Mouse (Mus musculus) spleen, postnatal 10 days (tissue): Measurements from ENCODE around the gene Dnajc17.

Source experiments
- DNase-seq, 2 experiments: peaks; one replicate each; pipeline ENCODE4 v3.0.0; 2021 to 2022; ENCODE audit warnings: low spot score in 2 of 2

Gene Dnajc17

DNA sequence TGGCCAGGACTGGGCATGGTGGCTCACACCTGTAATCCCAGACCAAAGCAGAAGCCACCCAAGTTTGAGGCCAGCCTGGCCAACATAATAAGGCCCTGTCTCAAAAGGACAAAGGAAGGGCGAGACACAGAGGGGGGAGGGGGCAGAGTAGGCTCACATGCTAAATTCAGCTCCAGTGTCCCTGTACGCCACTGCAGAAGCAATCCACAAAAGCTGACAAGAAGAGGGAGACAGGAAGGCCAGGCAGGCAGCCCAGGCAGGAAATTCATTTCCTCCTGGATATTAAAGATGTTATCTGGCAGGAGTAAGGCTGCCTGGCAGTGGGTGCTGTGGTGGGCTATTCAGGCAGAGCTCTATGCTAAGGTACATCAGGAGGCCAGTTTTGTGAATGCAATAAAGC is 47.3 kb downstream of the Dnajc17 start:
- no peak for DNase-seq

DNA sequence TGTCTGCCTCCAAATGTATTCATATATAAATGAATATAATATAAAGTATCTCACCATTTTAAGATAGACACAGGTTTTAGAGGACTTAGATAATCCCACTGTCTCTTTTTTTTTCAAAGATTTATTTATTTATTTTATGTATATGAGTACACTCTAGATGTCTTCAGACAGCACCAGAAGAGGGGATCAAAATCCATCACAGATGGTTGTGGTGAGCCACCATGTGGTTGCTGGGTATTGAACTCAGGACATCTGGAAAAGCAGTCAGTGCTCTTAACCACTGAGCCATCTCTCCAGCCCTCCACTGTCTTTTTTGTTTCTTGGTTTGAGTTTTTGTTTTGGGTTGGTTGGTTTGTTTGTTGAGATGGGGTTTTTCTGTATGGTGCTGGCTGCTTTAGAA is 50.8 kb downstream of the Dnajc17 start:
- DNase-seq: no peak

GRCm38 (mm10) chr2:119156681-119157572 is 51.7 kb downstream of the Dnajc17 start, which contains the start of gene Rmdn3:
Rmdn3 (minus strand) TSS chr2:119157034.
- DNase-seq: peak; percentile 94 to 98

- DNase-seq: peak in 1 of 2 experiments; percentile 57
These were observed 52.4 kb downstream of the Dnajc17 start for GRCm38 (mm10) chr2:119156081-119156680.

GRCm38 (mm10) chr2:119155388-119155787 is 53.2 kb downstream of the Dnajc17 start:
- peak; percentile 49 to 73 for DNase-seq

GRCm38 (mm10) chr2:119154683-119155082 is 53.9 kb downstream of the Dnajc17 start:
- no peak for DNase-seq

GRCm38 (mm10) chr2:119152255-119152654 is 56.3 kb downstream of the Dnajc17 start:
- DNase-seq: no peak

GRCm38 (mm10) chr2:119147775-119148174 is 60.8 kb downstream of the Dnajc17 start:
- no peak for DNase-seq

DNA sequence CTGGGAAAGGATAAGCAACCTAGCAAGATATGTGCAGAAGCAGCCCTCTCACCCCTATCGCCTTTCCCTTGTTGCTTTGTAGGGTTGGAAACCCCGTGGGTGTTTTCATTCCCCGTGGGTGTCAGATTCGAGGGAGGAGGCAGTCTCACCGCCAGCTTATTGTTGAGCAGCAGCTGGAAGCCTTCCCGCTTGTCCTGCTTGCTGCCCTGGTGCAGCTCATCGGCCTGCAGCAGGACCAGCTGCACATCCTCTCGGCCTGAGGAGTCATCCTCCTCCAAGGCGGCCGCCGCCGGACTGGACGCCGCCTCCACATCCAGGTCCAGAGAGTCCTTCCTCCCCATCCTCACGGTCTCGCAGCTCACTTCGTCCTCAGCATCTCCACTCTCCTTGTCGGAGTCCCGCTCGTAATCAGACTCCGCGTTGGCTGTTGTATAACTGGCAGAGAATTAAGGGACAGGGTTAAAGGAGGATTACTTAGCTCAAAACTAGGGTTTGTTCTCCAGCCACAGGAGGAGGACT is 61.4 kb downstream of the Dnajc17 start:
- DNase-seq: no peak

GRCm38 (mm10) chr2:119146435-119146834 is 62.2 kb downstream of the Dnajc17 start:
- no peak for DNase-seq

GRCm38 (mm10) chr2:119145199-119145598 is 63.4 kb downstream of the Dnajc17 start:
- peak in 1 of 2 experiments; percentile 51 for DNase-seq

GRCm38 (mm10) chr2:119136346-119136898 is 72.2 kb downstream of the Dnajc17 start:
- peak in 1 of 2 experiments; percentile 40 for DNase-seq
